Mouse (Mus musculus): Measurements from ENCODE around the gene Ppp2r5c.

DNA sequence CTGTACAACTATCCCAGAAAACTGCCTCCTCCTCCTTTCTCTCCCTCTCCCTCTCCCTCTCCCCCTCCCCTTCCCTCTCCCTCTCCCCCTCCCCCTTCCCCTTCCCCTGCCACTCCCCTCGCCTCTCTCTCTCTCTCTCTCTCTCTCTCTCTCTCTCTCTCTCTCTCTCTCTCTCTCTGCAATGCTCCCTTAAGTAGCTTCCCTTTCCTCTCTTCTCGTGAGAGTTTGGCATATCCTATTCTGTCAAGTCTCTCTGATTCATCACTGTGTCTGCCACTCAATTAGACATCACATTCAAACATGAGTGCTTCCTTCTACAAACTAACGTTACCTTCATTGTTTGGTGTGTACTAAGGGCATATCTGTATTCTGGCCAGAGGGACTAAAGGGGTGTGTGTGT is 25.6 kb upstream of the Ppp2r5c start:
- TF ChIP-seq CTCF (IDR thresholded peaks at IDR 0.05; ENCODE audit: low read depth) (no peak), EP300 (IDR thresholded peaks at IDR 0.05; ENCODE audit: low read depth) (no peak)
